Mouse (Mus musculus): ENCODE measurements around the gene Krt87. TPM values are rescaled to one million over a fixed set of nuclear protein-coding genes. Genes with fewer than 3 reads are reported as not detected.

The Krt87 gene
- polyA plus RNA-seq, 1 experiment = not detected

DNA sequence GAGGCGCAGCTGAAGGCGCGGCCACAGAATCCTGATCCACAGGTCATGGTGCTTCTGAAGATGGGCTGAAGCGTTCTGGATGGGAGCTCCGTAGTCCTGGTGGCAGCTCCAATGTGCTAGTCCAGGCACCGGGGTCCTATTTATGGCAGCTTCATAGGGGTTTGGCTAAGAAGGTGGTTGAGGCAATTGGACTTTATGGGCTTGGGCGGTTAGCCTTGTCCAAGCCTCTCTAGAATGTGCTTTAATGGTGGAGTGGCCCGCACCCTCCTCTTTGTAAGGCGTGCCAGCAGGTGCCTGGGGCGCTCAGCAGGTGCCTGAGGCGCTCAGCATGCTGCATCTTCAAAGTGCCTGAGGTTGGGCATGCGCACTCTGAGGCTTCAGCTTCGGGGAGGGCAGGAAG is 25.0 kb upstream of the Krt87 start, which contains the start of gene Krt81:
Krt81 (minus strand) TSS at position 101 of the 400 bp plus-strand sequence.
- TF ChIP-seq TAL1 (IDR thresholded peaks at IDR 0.05; ENCODE audit: low read length) (no peak), GATA1 (IDR thresholded peaks at IDR 0.05; ENCODE audit: low read length) (no peak)
- Histone ChIP-seq H3K4me3 (replicated peaks) (no peak within 1 kb of the TSS), H3K4me1 (ENCODE audit: control insufficient read depth) (no peaks in the 10 kb centered on the region), H3K9me3 (ENCODE audit: control insufficient read depth, low read length) (no peaks in the 10 kb centered on the region), H3K36me3 (ENCODE audit: control insufficient read depth) (no peaks in the 10 kb centered on the region), H3K27me3 (ENCODE audit: control insufficient read depth) (no peaks in the 10 kb centered on the region)

- TF ChIP-seq TAL1 (IDR thresholded peaks at IDR 0.05; ENCODE audit: low read length) (no peak), GATA1 (IDR thresholded peaks at IDR 0.05; ENCODE audit: low read length) (no peak)
- Histone ChIP-seq H3K36me3 (ENCODE audit: control insufficient read depth) (no peaks in the 10 kb centered on the region), H3K4me1 (ENCODE audit: control insufficient read depth) (no peaks in the 10 kb centered on the region), H3K4me3 (replicated peaks) (no peak overlapping the region), H3K27me3 (ENCODE audit: control insufficient read depth) (no peaks in the 10 kb centered on the region), H3K9me3 (ENCODE audit: control insufficient read depth, low read length) (peaks cover 8% of the 10 kb centered on the region)
Observed at GRCm38 (mm10) chr15:101459283-101459682, 20.7 kb upstream of the Krt87 start.

- TF ChIP-seq TAL1 (IDR thresholded peaks at IDR 0.05; ENCODE audit: low read length) = no peak
- no peak for TF ChIP-seq GATA1 (IDR thresholded peaks at IDR 0.05; ENCODE audit: low read length)
- Histone ChIP-seq H3K9me3 (ENCODE audit: control insufficient read depth, low read length) (peaks cover 8% of the 10 kb centered on the region), H3K36me3 (ENCODE audit: control insufficient read depth) (no peaks in the 10 kb centered on the region), H3K4me1 (ENCODE audit: control insufficient read depth) (no peaks in the 10 kb centered on the region), H3K4me3 (replicated peaks) (no peak overlapping the region), H3K27me3 (ENCODE audit: control insufficient read depth) (no peaks in the 10 kb centered on the region)
Observed at GRCm38 (mm10) chr15:101458361-101458930, 19.8 kb upstream of the Krt87 start.

GRCm38 (mm10) chr15:101455891-101456290 is 17.3 kb upstream of the Krt87 start:
- peaks cover 8% of the 10 kb centered on the region for H3K9me3 ChIP-seq (ENCODE audit: control insufficient read depth, low read length)
- no peaks in the 10 kb centered on the region for H3K36me3 ChIP-seq (ENCODE audit: control insufficient read depth)
- no peak for TF ChIP-seq TAL1 (IDR thresholded peaks at IDR 0.05; ENCODE audit: low read length)
- TF ChIP-seq GATA1 (IDR thresholded peaks at IDR 0.05; ENCODE audit: low read length) = no peak
- H3K4me1 ChIP-seq (ENCODE audit: control insufficient read depth) = no peaks in the 10 kb centered on the region
- no peaks in the 10 kb centered on the region for H3K27me3 ChIP-seq (ENCODE audit: control insufficient read depth)
- no peak overlapping the region for H3K4me3 ChIP-seq (replicated peaks)

GRCm38 (mm10) chr15:101455292-101455691 is 16.7 kb upstream of the Krt87 start:
- peaks cover 8% of the 10 kb centered on the region for H3K9me3 ChIP-seq (ENCODE audit: control insufficient read depth, low read length)
- no peak overlapping the region for H3K4me3 ChIP-seq (replicated peaks)
- no peaks in the 10 kb centered on the region for H3K36me3 ChIP-seq (ENCODE audit: control insufficient read depth)
- no peak for TF ChIP-seq GATA1 (IDR thresholded peaks at IDR 0.05; ENCODE audit: low read length)
- no peak for TF ChIP-seq TAL1 (IDR thresholded peaks at IDR 0.05; ENCODE audit: low read length)
- no peaks in the 10 kb centered on the region for H3K27me3 ChIP-seq (ENCODE audit: control insufficient read depth)
- H3K4me1 ChIP-seq (ENCODE audit: control insufficient read depth) = no peaks in the 10 kb centered on the region

GRCm38 (mm10) chr15:101454774-101455173 is 16.2 kb upstream of the Krt87 start:
- TF ChIP-seq GATA1 (IDR thresholded peaks at IDR 0.05; ENCODE audit: low read length) (no peak), TAL1 (IDR thresholded peaks at IDR 0.05; ENCODE audit: low read length) (no peak)
- H3K27me3 ChIP-seq (ENCODE audit: control insufficient read depth) = no peaks in the 10 kb centered on the region
- H3K36me3 ChIP-seq (ENCODE audit: control insufficient read depth) = no peaks in the 10 kb centered on the region
- no peaks in the 10 kb centered on the region for H3K4me1 ChIP-seq (ENCODE audit: control insufficient read depth)
- H3K9me3 ChIP-seq (ENCODE audit: control insufficient read depth, low read length) = peaks cover 8% of the 10 kb centered on the region
- H3K4me3 ChIP-seq (replicated peaks) = no peak overlapping the region

GRCm38 (mm10) chr15:101453093-101453736 is 14.6 kb upstream of the Krt87 start:
- Histone ChIP-seq H3K4me3 (replicated peaks) (no peak overlapping the region), H3K4me1 (ENCODE audit: control insufficient read depth) (no peaks in the 10 kb centered on the region), H3K27me3 (ENCODE audit: control insufficient read depth) (no peaks in the 10 kb centered on the region), H3K9me3 (ENCODE audit: control insufficient read depth, low read length) (peaks cover 8% of the 10 kb centered on the region), H3K36me3 (ENCODE audit: control insufficient read depth) (no peaks in the 10 kb centered on the region)
- TF ChIP-seq TAL1 (IDR thresholded peaks at IDR 0.05; ENCODE audit: low read length) = no peak
- no peak for TF ChIP-seq GATA1 (IDR thresholded peaks at IDR 0.05; ENCODE audit: low read length)

GRCm38 (mm10) chr15:101447444-101447843 is 8.8 kb upstream of the Krt87 start, which contains the start of gene Krt88:
TSS of gene Krt88 (plus strand) at chr15:101447744.
- H3K4me3 ChIP-seq (replicated peaks) = no peak within 1 kb of the TSS
- no peaks in the 10 kb centered on the region for H3K9me3 ChIP-seq (ENCODE audit: control insufficient read depth, low read length)
- H3K4me1 ChIP-seq (ENCODE audit: control insufficient read depth) = no peaks in the 10 kb centered on the region
- no peaks in the 10 kb centered on the region for H3K36me3 ChIP-seq (ENCODE audit: control insufficient read depth)
- TF ChIP-seq GATA1 (IDR thresholded peaks at IDR 0.05; ENCODE audit: low read length) (no peak), TAL1 (IDR thresholded peaks at IDR 0.05; ENCODE audit: low read length) (no peak)
- no peaks in the 10 kb centered on the region for H3K27me3 ChIP-seq (ENCODE audit: control insufficient read depth)

GRCm38 (mm10) chr15:101446572-101446971 is 8.0 kb upstream of the Krt87 start:
- no peak overlapping the region for H3K4me3 ChIP-seq (replicated peaks)
- H3K27me3 ChIP-seq (ENCODE audit: control insufficient read depth) = no peaks in the 10 kb centered on the region
- no peak for TF ChIP-seq GATA1 (IDR thresholded peaks at IDR 0.05; ENCODE audit: low read length)
- no peak for TF ChIP-seq TAL1 (IDR thresholded peaks at IDR 0.05; ENCODE audit: low read length)
- no peaks in the 10 kb centered on the region for H3K4me1 ChIP-seq (ENCODE audit: control insufficient read depth)
- H3K36me3 ChIP-seq (ENCODE audit: control insufficient read depth) = no peaks in the 10 kb centered on the region
- H3K9me3 ChIP-seq (ENCODE audit: control insufficient read depth, low read length) = no peaks in the 10 kb centered on the region

Data from erythroblast, embryonic 14.5 days (primary cell).